Mouse (Mus musculus) ES-Bruce4 (cell line): Measurements from ENCODE around the gene Tenm4.

Experiments used
- CTCF ChIP-seq: IDR thresholded peaks from one replicate; pipeline ENCODE4 v1.8.1; 2011; ENCODE audit warnings: low read depth, low read length
- POLR2A ChIP-seq: IDR thresholded peaks from one replicate; pipeline ENCODE4 v1.8.1; 2011; ENCODE audit warnings: low read length; ENCODE audit not compliant: insufficient read depth

- peak; percentile 10 for TF ChIP-seq CTCF
- no peak for TF ChIP-seq POLR2A
Measured at GRCm38 (mm10) chr7:96209783-96210524, 38.9 kb downstream of the Tenm4 start.
